8 mouse cellular contexts compared by ENCODE assay signal in genomic region chr6:51525001-51525400, GRCm38 (mm10). TPM values are rescaled to one million over a fixed set of nuclear protein-coding genes. Genes with fewer than 3 reads are reported as not detected.
DNase-seq lines count a peak whose midpoint lies in the region; ATAC-seq and TF ChIP-seq lines count a peak whose summit lies in the region.

No protein-coding gene starts in this region.

- peak overlapping the region; percentile 87 for H3K9ac ChIP-seq in forebrain, embryonic 15.5 days (replicated peaks)
- H3K9ac ChIP-seq in liver, embryonic 14.5 days (replicated peaks): no peak overlapping the region
- no peak overlapping the region; the same call in 1 of the 2 replicates for H3K9ac ChIP-seq in stomach, postnatal 0 days (ENCODE audit: low read length)

- peak overlapping the region; percentile 75 for H3K4me3 ChIP-seq in cerebellum, adult 2 months (replicated peaks; ENCODE audit: insufficient read depth, low read depth, low read length)
- peak overlapping the region; percentile 78 for H3K4me3 ChIP-seq in forebrain, embryonic 15.5 days
- H3K4me3 ChIP-seq in liver, embryonic 14.5 days (ENCODE audit: insufficient read depth in 1 of 2, low read depth in 2 of 2, low read length in 2 of 2): peak overlapping the region in 1 of 2 experiments; percentile 47; a peak in 1 of 4 replicates
- peak overlapping the region; percentile 57; the same call in 1 of the 2 replicates for H3K4me3 ChIP-seq in stomach, postnatal 0 days (ENCODE audit: low read depth, low read length)

- TF ChIP-seq EP300 in liver, embryonic 14.5 days (IDR thresholded peaks at IDR 0.05; ENCODE audit: low read depth): no peak
- TF ChIP-seq EP300 in stomach, postnatal 0 days (optimal IDR thresholded peaks at IDR 0.05): no peak

- peak in 1 of 2 experiments; percentile 12 for DNase-seq in cerebellum, adult 2 months
- DNase-seq in cerebellum, adult 8-10 months: no peak
- peak; percentile 63 for DNase-seq in 416B (ENCODE audit: low read depth)
- DNase-seq in liver, embryonic 14.5 days (ENCODE audit: low read depth in 3 of 3, low spot score in 3 of 3): no peak
- DNase-seq in stomach, postnatal 0 days (ENCODE audit: low spot score): peak; percentile 24
- no peak for DNase-seq in kidney, adult 18-20 months
- no peak for DNase-seq in gastrocnemius, postnatal 25 days

- H3K4me2 ChIP-seq in forebrain, embryonic 15.5 days (replicated peaks): peak overlapping the region; percentile 64
- H3K4me2 ChIP-seq in liver, embryonic 14.5 days (ENCODE audit: low read depth): peak overlapping the region; percentile 57
- H3K4me2 ChIP-seq in stomach, postnatal 0 days (replicated peaks; ENCODE audit: low read depth): peak overlapping the region; percentile 94

- peak; percentile 41 for ATAC-seq in forebrain, embryonic 15.5 days (replicated peaks)
- ATAC-seq in liver, embryonic 14.5 days (ENCODE audit: insufficient read depth): no peak
- ATAC-seq in stomach, postnatal 0 days (ENCODE audit: low FRiP score, low TSS enrichment): 0 out of 2 replicates have a peak, but pooled peaks have one; percentile 49

- H3K27me3 ChIP-seq in cerebellum, adult 2 months (ENCODE audit: control insufficient read depth, insufficient read depth, low read length): no peaks in the 10 kb centered on the region
- H3K27me3 ChIP-seq in forebrain, embryonic 15.5 days: no peaks in the 10 kb centered on the region
- H3K27me3 ChIP-seq in liver, embryonic 14.5 days (ENCODE audit: control insufficient read depth, insufficient read depth, low read length): peaks cover 10% of the 10 kb centered on the region
- no peaks in the 10 kb centered on the region for H3K27me3 ChIP-seq in stomach, postnatal 0 days (ENCODE audit: control insufficient read depth, insufficient read depth, low read length)

- no peak for TF ChIP-seq CTCF in cerebellum, adult 2 months (IDR thresholded peaks at IDR 0.05; ENCODE audit: borderline replicate concordance, insufficient read depth, low read depth, low read length)
- TF ChIP-seq CTCF in liver, embryonic 14.5 days (IDR thresholded peaks at IDR 0.05; ENCODE audit: low read depth): no peak
- no peak for TF ChIP-seq CTCF in stomach, postnatal 0 days (IDR thresholded peaks at IDR 0.05; ENCODE audit: low read depth)

- H3K4me1 ChIP-seq in cerebellum, adult 2 months (ENCODE audit: control insufficient read depth, insufficient read depth, low read length): peaks cover 6% of the 10 kb centered on the region; the same call in 1 of the 2 replicates
- H3K4me1 ChIP-seq in forebrain, embryonic 15.5 days: peaks cover 26% of the 10 kb centered on the region
- peaks cover 0 to 5% of the 10 kb centered on the region in 2 experiments; a peak in 1 of 4 replicates for H3K4me1 ChIP-seq in liver, embryonic 14.5 days (replicated peaks; ENCODE audit: control insufficient read depth in 2 of 2, insufficient read depth in 2 of 2, low read length in 1 of 2)
- no peaks in the 10 kb centered on the region for H3K4me1 ChIP-seq in stomach, postnatal 0 days (replicated peaks; ENCODE audit: control insufficient read depth, insufficient read depth)

- WGBS in cerebellum, adult 2 months: 35% methylated on average over 5 of the region's 5 CpGs
- WGBS in forebrain, embryonic 15.5 days: 48% methylated on average over 5 of the region's 5 CpGs
- 15% methylated on average over 5 of the region's 5 CpGs for WGBS in liver, embryonic 14.5 days (ENCODE audit: insufficient replicate concordance)
- 34% methylated on average over 5 of the region's 5 CpGs for WGBS in stomach, postnatal 0 days

- no peaks in the 10 kb centered on the region for H3K36me3 ChIP-seq in forebrain, embryonic 15.5 days
- no peaks in the 10 kb centered on the region for H3K36me3 ChIP-seq in liver, embryonic 14.5 days (replicated peaks; ENCODE audit: control insufficient read depth, insufficient read depth, low read depth)
- H3K36me3 ChIP-seq in stomach, postnatal 0 days (ENCODE audit: control insufficient read depth, insufficient read depth, low read length): no peaks in the 10 kb centered on the region

- no peaks in the 10 kb centered on the region for H3K9me3 ChIP-seq in forebrain, embryonic 15.5 days
- H3K9me3 ChIP-seq in liver, embryonic 14.5 days (ENCODE audit: control insufficient read depth, low read length): no peaks in the 10 kb centered on the region
- no peaks in the 10 kb centered on the region for H3K9me3 ChIP-seq in stomach, postnatal 0 days (ENCODE audit: control insufficient read depth, low read length)

- H3K27ac ChIP-seq in cerebellum, adult 2 months (ENCODE audit: insufficient read depth, low read length): no peak overlapping the region
- peak overlapping the region; percentile 83; the same call in 1 of the 2 replicates for H3K27ac ChIP-seq in forebrain, embryonic 15.5 days (replicated peaks)
- no peak overlapping the region for H3K27ac ChIP-seq in liver, embryonic 14.5 days
- H3K27ac ChIP-seq in stomach, postnatal 0 days (replicated peaks): no peak overlapping the region

- no peak for TF ChIP-seq POLR2A in cerebellum, adult 2 months (IDR thresholded peaks at IDR 0.05; ENCODE audit: borderline replicate concordance, insufficient read depth, low read length)

RNA-seq across cellular contexts. Expression of gene Snx10, which starts 1.3 kb away (rescaled TPM):
- 45.6 and 45.7 TPM in 2 replicates for polyA plus RNA-seq in cerebellum, adult 2 months (2012; rRNA removed)
- polyA plus RNA-seq in forebrain, embryonic 15.5 days (2015; fragmentation: Nextera tagmentation; extraction: Ambion mirVana): 52.9 and 61.7 TPM in 2 replicates
- polyA plus RNA-seq in liver, embryonic 14.5 days (2012; rRNA removed): 1.2 and 2.0 TPM in 2 replicates
- polyA plus RNA-seq in liver, embryonic 14.5 days (2014; fragmentation: Nextera tagmentation; extraction: Ambion mirVana): 6.4 and 6.7 TPM in 2 replicates
- polyA plus RNA-seq in stomach, postnatal 0 days (2015; fragmentation: Nextera tagmentation; extraction: Ambion mirVana): 16.9 and 17.4 TPM in 2 replicates
- total RNA-seq in gastrocnemius, postnatal 25 days (2021): 1 to 10 TPM; 3.8 TPM

RNA-seq across cellular contexts. Expression of gene Cbx3, which starts 54.8 kb away (rescaled TPM):
- 87.6 and 91.4 TPM in 2 replicates for polyA plus RNA-seq in cerebellum, adult 2 months (2012; rRNA removed)
- polyA plus RNA-seq in forebrain, embryonic 15.5 days (2015; fragmentation: Nextera tagmentation; extraction: Ambion mirVana): 585 and 608 TPM in 2 replicates
- 25.8 and 50.6 TPM in 2 replicates for polyA plus RNA-seq in liver, embryonic 14.5 days (2012; rRNA removed)
- 264 and 269 TPM in 2 replicates for polyA plus RNA-seq in liver, embryonic 14.5 days (2014; fragmentation: Nextera tagmentation; extraction: Ambion mirVana)
- 209 and 224 TPM in 2 replicates for polyA plus RNA-seq in stomach, postnatal 0 days (2015; fragmentation: Nextera tagmentation; extraction: Ambion mirVana)
- total RNA-seq in gastrocnemius, postnatal 25 days (2021): 10 to 100 TPM; 40.1 to 41.7 TPM

RNA-seq across cellular contexts. Expression of gene Hnrnpa2b1, which starts 55.3 kb away (rescaled TPM):
- polyA plus RNA-seq in cerebellum, adult 2 months (2012; rRNA removed): 629 and 642 TPM in 2 replicates
- polyA plus RNA-seq in forebrain, embryonic 15.5 days (2015; fragmentation: Nextera tagmentation; extraction: Ambion mirVana): 1,746 and 1,773 TPM in 2 replicates
- 353 and 684 TPM in 2 replicates for polyA plus RNA-seq in liver, embryonic 14.5 days (2012; rRNA removed)
- polyA plus RNA-seq in liver, embryonic 14.5 days (2014; fragmentation: Nextera tagmentation; extraction: Ambion mirVana): 462 and 503 TPM in 2 replicates
- polyA plus RNA-seq in stomach, postnatal 0 days (2015; fragmentation: Nextera tagmentation; extraction: Ambion mirVana): 525 and 543 TPM in 2 replicates
- 100 to 1,000 TPM; 301 to 314 TPM for total RNA-seq in gastrocnemius, postnatal 25 days (2021)

Comparison
In these comparisons a context has a peak if more than half of its experiments do, and no peak if none do; other contexts are left out.
1. DNase-seq: peak in 416B (single experiment) and stomach, postnatal 0 days (single experiment); none in cerebellum, adult 8-10 months (single experiment), liver, embryonic 14.5 days (0 of 3), kidney, adult 18-20 months (single experiment) and gastrocnemius, postnatal 25 days (single experiment).
2. Peak in every context shown above with its lines, with median percentiles within 50 percentile points of each other: H3K4me2 ChIP-seq.